Mouse (Mus musculus): ENCODE data around the gene Rasa3. TPM values are rescaled to one million over a fixed set of nuclear protein-coding genes. Genes with fewer than 3 reads are reported as not detected.

Gene Rasa3
- total and polyA plus RNA-seq, 2 experiments from 2014 or later = 13.2 to 29.9 TPM

- H3K4me2 ChIP-seq (ENCODE audit: low read depth, low read length) = no peak overlapping the region
- H3K9me3 ChIP-seq (replicated peaks; ENCODE audit: control insufficient read depth, low read length) = no peaks in the 10 kb centered on the region
- ATAC-seq (ENCODE audit: insufficient read depth, low read depth) (no peak), DNase-seq (ENCODE audit: low spot score) (no peak)
- 82% methylated on average over 10 of the region's 10 CpGs for WGBS
- H3K9ac ChIP-seq (replicated peaks; ENCODE audit: low read depth, low read length) = no peak overlapping the region
- H3K36me3 ChIP-seq (replicated peaks; ENCODE audit: control insufficient read depth, insufficient read depth, low read length) = no peaks in the 10 kb centered on the region
- no peak overlapping the region for H3K27ac ChIP-seq (ENCODE audit: low read depth)
- peaks cover 27% of the 10 kb centered on the region for H3K4me1 ChIP-seq (ENCODE audit: control insufficient read depth, insufficient read depth)
- TF ChIP-seq EP300 (IDR thresholded peaks at IDR 0.05; ENCODE audit: low read depth) (no peak), CTCF (IDR thresholded peaks at IDR 0.05; ENCODE audit: low read depth) (no peak)
- no peak overlapping the region for H3K4me3 ChIP-seq (ENCODE audit: low read depth, low read length)
- H3K27me3 ChIP-seq (ENCODE audit: control insufficient read depth, insufficient read depth, low read length) = no peaks in the 10 kb centered on the region
Measured at GRCm38 (mm10) chr8:13642659-13643181, 34.7 kb downstream of the Rasa3 start.

- 66% methylated on average over 9 of the region's 9 CpGs for WGBS
- TF ChIP-seq EP300 (IDR thresholded peaks at IDR 0.05; ENCODE audit: low read depth) (no peak), CTCF (IDR thresholded peaks at IDR 0.05; ENCODE audit: low read depth) (no peak)
- Histone ChIP-seq H3K36me3 (replicated peaks; ENCODE audit: control insufficient read depth, insufficient read depth, low read length) (no peaks in the 10 kb centered on the region), H3K27me3 (ENCODE audit: control insufficient read depth, insufficient read depth, low read length) (no peaks in the 10 kb centered on the region), H3K9ac (replicated peaks; ENCODE audit: low read depth, low read length) (no peak overlapping the region), H3K4me1 (ENCODE audit: control insufficient read depth, insufficient read depth) (peaks cover 24% of the 10 kb centered on the region), H3K4me2 (ENCODE audit: low read depth, low read length) (no peak overlapping the region), H3K9me3 (replicated peaks; ENCODE audit: control insufficient read depth, low read length) (no peaks in the 10 kb centered on the region), H3K4me3 (ENCODE audit: low read depth, low read length) (no peak overlapping the region), H3K27ac (ENCODE audit: low read depth) (no peak overlapping the region)
- ATAC-seq (ENCODE audit: insufficient read depth, low read depth) (no peak), DNase-seq (ENCODE audit: low spot score) (no peak)
Measured at GRCm38 (mm10) chr8:13641206-13641605, 36.2 kb downstream of the Rasa3 start.

GRCm38 (mm10) chr8:13640452-13640883 lies 36.9 kb downstream of the Rasa3 start:
- ATAC-seq (ENCODE audit: insufficient read depth, low read depth) = no peak
- WGBS = 63% methylated on average over 9 of the region's 9 CpGs

GRCm38 (mm10) chr8:13633107-13633506 lies 44.3 kb downstream of the Rasa3 start:
- ATAC-seq (ENCODE audit: insufficient read depth, low read depth) (no peak), DNase-seq (ENCODE audit: low spot score) (peak; percentile 4)
- peaks cover 22% of the 10 kb centered on the region for H3K36me3 ChIP-seq (replicated peaks; ENCODE audit: control insufficient read depth, insufficient read depth, low read length)
- peak overlapping the region; percentile 7; the same call in 1 of the 2 replicates for H3K27ac ChIP-seq (ENCODE audit: low read depth)
- H3K9ac ChIP-seq (replicated peaks; ENCODE audit: low read depth, low read length) = no peak overlapping the region
- no peak overlapping the region for H3K4me2 ChIP-seq (ENCODE audit: low read depth, low read length)
- peaks cover 4% of the 10 kb centered on the region for H3K4me1 ChIP-seq (ENCODE audit: control insufficient read depth, insufficient read depth)
- WGBS = 56% methylated on average over 6 of the region's 6 CpGs
- no peak overlapping the region for H3K4me3 ChIP-seq (ENCODE audit: low read depth, low read length)
- TF ChIP-seq CTCF (IDR thresholded peaks at IDR 0.05; ENCODE audit: low read depth) (no peak), EP300 (IDR thresholded peaks at IDR 0.05; ENCODE audit: low read depth) (no peak)
- H3K9me3 ChIP-seq (replicated peaks; ENCODE audit: control insufficient read depth, low read length) = peaks cover 7% of the 10 kb centered on the region; the same call in 1 of the 2 replicates
- H3K27me3 ChIP-seq (ENCODE audit: control insufficient read depth, insufficient read depth, low read length) = no peaks in the 10 kb centered on the region

More at GRCm38 (mm10) chr8:13640452-13640883, 36.9 kb downstream of the Rasa3 start:
- no peak for DNase-seq (ENCODE audit: low spot score)
- no peak overlapping the region for H3K4me2 ChIP-seq (ENCODE audit: low read depth, low read length)
- no peaks in the 10 kb centered on the region for H3K27me3 ChIP-seq (ENCODE audit: control insufficient read depth, insufficient read depth, low read length)
- H3K27ac ChIP-seq (ENCODE audit: low read depth) = peak overlapping the region; percentile 38; the same call in 1 of the 2 replicates
- H3K4me1 ChIP-seq (ENCODE audit: control insufficient read depth, insufficient read depth) = peaks cover 21% of the 10 kb centered on the region
- no peak overlapping the region for H3K9ac ChIP-seq (replicated peaks; ENCODE audit: low read depth, low read length)
- H3K36me3 ChIP-seq (replicated peaks; ENCODE audit: control insufficient read depth, insufficient read depth, low read length) = no peaks in the 10 kb centered on the region
- no peak overlapping the region for H3K4me3 ChIP-seq (ENCODE audit: low read depth, low read length)
- TF ChIP-seq EP300 (IDR thresholded peaks at IDR 0.05; ENCODE audit: low read depth) = no peak
- TF ChIP-seq CTCF (IDR thresholded peaks at IDR 0.05; ENCODE audit: low read depth) = no peak
- no peaks in the 10 kb centered on the region for H3K9me3 ChIP-seq (replicated peaks; ENCODE audit: control insufficient read depth, low read length)

- H3K9me3 ChIP-seq (replicated peaks; ENCODE audit: control insufficient read depth, low read length) = peaks cover 7% of the 10 kb centered on the region; the same call in 1 of the 2 replicates
- H3K27me3 ChIP-seq (ENCODE audit: control insufficient read depth, insufficient read depth, low read length) = no peaks in the 10 kb centered on the region
- peaks cover 4% of the 10 kb centered on the region for H3K4me1 ChIP-seq (ENCODE audit: control insufficient read depth, insufficient read depth)
- ATAC-seq (ENCODE audit: insufficient read depth, low read depth) = no peak
- H3K4me2 ChIP-seq (ENCODE audit: low read depth, low read length) = no peak overlapping the region
- H3K9ac ChIP-seq (replicated peaks; ENCODE audit: low read depth, low read length) = no peak overlapping the region
- no peak overlapping the region for H3K27ac ChIP-seq (ENCODE audit: low read depth)
- H3K4me3 ChIP-seq (ENCODE audit: low read depth, low read length) = no peak overlapping the region
- H3K36me3 ChIP-seq (replicated peaks; ENCODE audit: control insufficient read depth, insufficient read depth, low read length) = peaks cover 26% of the 10 kb centered on the region
- peak; percentile 4 for DNase-seq (ENCODE audit: low spot score)
- TF ChIP-seq EP300 (IDR thresholded peaks at IDR 0.05; ENCODE audit: low read depth) = no peak
- no peak for TF ChIP-seq CTCF (IDR thresholded peaks at IDR 0.05; ENCODE audit: low read depth)
- WGBS = 82% methylated on average over 6 of the region's 6 CpGs
Measured at GRCm38 (mm10) chr8:13632309-13632708, 45.1 kb downstream of the Rasa3 start.

- Histone ChIP-seq H3K27ac (ENCODE audit: low read depth) (no peak overlapping the region), H3K4me2 (ENCODE audit: low read depth, low read length) (no peak overlapping the region), H3K4me3 (ENCODE audit: low read depth, low read length) (no peak overlapping the region), H3K36me3 (replicated peaks; ENCODE audit: control insufficient read depth, insufficient read depth, low read length) (peaks cover 34% of the 10 kb centered on the region), H3K9ac (replicated peaks; ENCODE audit: low read depth, low read length) (no peak overlapping the region), H3K4me1 (ENCODE audit: control insufficient read depth, insufficient read depth) (peaks cover 4% of the 10 kb centered on the region), H3K9me3 (replicated peaks; ENCODE audit: control insufficient read depth, low read length) (peaks cover 7% of the 10 kb centered on the region; the same call in 1 of the 2 replicates), H3K27me3 (ENCODE audit: control insufficient read depth, insufficient read depth, low read length) (no peaks in the 10 kb centered on the region)
- 80% methylated on average over 4 of the region's 4 CpGs for WGBS
- ATAC-seq (ENCODE audit: insufficient read depth, low read depth) = no peak
- TF ChIP-seq EP300 (IDR thresholded peaks at IDR 0.05; ENCODE audit: low read depth) = no peak
- TF ChIP-seq CTCF (IDR thresholded peaks at IDR 0.05; ENCODE audit: low read depth) = no peak
- no peak for DNase-seq (ENCODE audit: low spot score)
Measured at GRCm38 (mm10) chr8:13630754-13631153, 46.6 kb downstream of the Rasa3 start.

Data from heart, postnatal 0 days (tissue).